Mouse (Mus musculus) heart, adult 18-20 months (tissue): Measurements from ENCODE around the gene Rab42. TPM values are rescaled to one million over a fixed set of nuclear protein-coding genes. Genes with fewer than 3 reads are reported as not detected.

ENCODE experiments used
- DNase-seq, 2 experiments: peaks; one replicate each; pipeline ENCODE4 v3.0.0; 2021 to 2022; ENCODE audit warnings: mixed read lengths in 1 of 2
- long read RNA-seq, 2 experiments: library from polyadenylated mRNA; stranded (forward); transcript quantifications; one replicate each; pipeline ENCODE4 v2.0.0; 2021
- total RNA-seq, 2 experiments: library from RNA; stranded (reverse); gene quantifications; 2 replicates each; pipeline ENCODE4 v1.2.3; 2021

Rab42 gene
- 1 to 10 TPM in 1 of 2 experiments, under 1 TPM in 1; 0.84 to 1.2 TPM for total RNA-seq
- long read RNA-seq, experiment 1, partial matches to known transcripts = 0 of 4 reads
- long read RNA-seq, experiment 1, other reads (novel, unspliced or antisense) = 3 of 4 reads
- long read RNA-seq, experiment 2 = 0 reads

GRCm38 (mm10) chr4:132302939-132303479 is at the start of gene Rab42:
Gene Rab42 (minus strand): TSS chr4:132303385.
- peak; percentile 62 to 64 for DNase-seq

- DNase-seq = peak; percentile 31 to 60
These were observed 49.6 kb upstream of the Rab42 start for GRCm38 (mm10) chr4:132352739-132353138.

- DNase-seq = no peak
These were observed 48.2 kb upstream of the Rab42 start for GRCm38 (mm10) chr4:132351401-132351800.

GRCm38 (mm10) chr4:132350854-132351253 is 47.7 kb upstream of the Rab42 start:
- DNase-seq = no peak

GRCm38 (mm10) chr4:132350123-132350740 is 47.0 kb upstream of the Rab42 start:
- DNase-seq = no peak

- no peak for DNase-seq
These were observed 46.4 kb upstream of the Rab42 start for GRCm38 (mm10) chr4:132349495-132350122.

- no peak for DNase-seq
These were observed 43.5 kb upstream of the Rab42 start for GRCm38 (mm10) chr4:132346661-132347060.

- DNase-seq = no peak
These were observed 43.1 kb upstream of the Rab42 start for GRCm38 (mm10) chr4:132346261-132346660.

- no peak for DNase-seq
These were observed 42.6 kb upstream of the Rab42 start for GRCm38 (mm10) chr4:132345843-132346212.

GRCm38 (mm10) chr4:132345135-132345842 is 42.1 kb upstream of the Rab42 start:
- DNase-seq = peak; percentile 94 to 98

GRCm38 (mm10) chr4:132344403-132345134 is 41.4 kb upstream of the Rab42 start:
- DNase-seq = no peak

GRCm38 (mm10) chr4:132341451-132341850 is 38.3 kb upstream of the Rab42 start:
- no peak for DNase-seq

- peak; percentile 72 to 79 for DNase-seq
These were observed 35.8 kb upstream of the Rab42 start for GRCm38 (mm10) chr4:132338943-132339342.

GRCm38 (mm10) chr4:132332880-132333279 is 29.7 kb upstream of the Rab42 start:
- no peak for DNase-seq

GRCm38 (mm10) chr4:132331960-132332359 is 28.8 kb upstream of the Rab42 start:
- no peak for DNase-seq

- no peak for DNase-seq
These were observed 26.7 kb upstream of the Rab42 start for GRCm38 (mm10) chr4:132329835-132330354.

- DNase-seq = peak; percentile 93 to 94
These were observed 26.1 kb upstream of the Rab42 start, which contains the start of gene Trnau1ap for GRCm38 (mm10) chr4:132329115-132329834. Gene Trnau1ap (minus strand): TSS chr4:132329538.

- no peak for DNase-seq
These were observed 25.3 kb upstream of the Rab42 start for GRCm38 (mm10) chr4:132328391-132328982.

- DNase-seq = no peak
These were observed 23.3 kb upstream of the Rab42 start for GRCm38 (mm10) chr4:132326481-132326880.

- DNase-seq = no peak
These were observed 12.5 kb upstream of the Rab42 start for GRCm38 (mm10) chr4:132315711-132316110.

GRCm38 (mm10) chr4:132312627-132313026 is 9.4 kb upstream of the Rab42 start:
- no peak for DNase-seq
